Mouse (Mus musculus): ENCODE measurements around the gene Ice2.

Gene Ice2

DNA sequence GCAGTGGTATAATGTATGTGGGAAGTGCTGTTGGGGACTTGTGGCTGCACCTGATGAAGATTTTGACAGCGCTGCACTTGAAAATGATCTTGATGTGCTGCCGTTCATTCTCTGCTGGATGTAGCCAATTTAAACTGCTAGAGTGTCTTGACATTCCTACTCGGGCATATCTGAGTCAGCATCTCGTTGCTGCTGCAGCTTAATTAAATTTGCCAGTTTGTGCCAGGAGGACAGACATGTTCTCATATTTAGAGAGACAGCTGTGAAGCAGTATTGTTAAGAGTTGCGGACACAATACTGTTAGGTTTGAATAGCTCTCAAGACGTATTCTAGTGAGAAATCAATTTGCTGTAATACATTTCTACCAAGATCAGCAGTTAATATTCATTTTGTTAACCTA lies 7.0 kb downstream of the Ice2 start:
- DNase-seq (ENCODE audit: low spot score): no peak

GRCm38 (mm10) chr9:69419476-69419875 lies 21.8 kb downstream of the Ice2 start:
- DNase-seq (ENCODE audit: low spot score): no peak

- no peak for DNase-seq (ENCODE audit: low spot score)
These were observed 32.8 kb downstream of the Ice2 start for GRCm38 (mm10) chr9:69430531-69430930.

- no peak for DNase-seq (ENCODE audit: low spot score)
These were observed 34.3 kb downstream of the Ice2 start for GRCm38 (mm10) chr9:69431863-69432555.

- DNase-seq (ENCODE audit: low spot score): no peak
These were observed 37.5 kb downstream of the Ice2 start for GRCm38 (mm10) chr9:69435194-69435593.

GRCm38 (mm10) chr9:69435662-69436061 lies 38.0 kb downstream of the Ice2 start:
- DNase-seq (ENCODE audit: low spot score): no peak

DNA sequence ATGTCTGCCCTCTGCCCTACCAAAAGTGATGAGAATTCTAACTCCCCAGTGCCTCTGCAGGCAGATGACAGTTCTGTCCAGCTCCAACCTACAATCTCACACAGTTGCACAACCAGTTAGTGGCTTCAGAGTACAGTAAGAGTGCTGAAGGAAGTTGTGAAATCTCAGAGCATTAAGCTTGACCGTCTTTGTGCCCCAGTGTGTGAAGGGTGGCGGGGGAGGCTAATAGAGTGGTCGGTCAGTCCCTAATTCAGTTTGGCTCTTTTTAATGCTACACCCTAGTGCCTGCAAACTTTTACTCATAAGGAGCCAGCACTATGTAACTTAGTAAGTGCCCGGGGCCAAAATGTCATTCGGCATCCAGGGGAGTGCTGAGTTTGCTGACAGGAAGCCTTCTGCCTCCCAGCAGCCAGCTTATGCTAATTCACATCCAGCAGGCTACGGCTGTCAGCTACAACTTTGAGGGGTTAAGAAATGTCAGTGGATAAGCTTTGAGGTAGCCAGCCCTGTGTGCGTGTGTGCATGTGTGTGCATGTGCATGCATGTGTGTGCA lies 42.2 kb downstream of the Ice2 start:
- DNase-seq (ENCODE audit: low spot score): no peak

DNA sequence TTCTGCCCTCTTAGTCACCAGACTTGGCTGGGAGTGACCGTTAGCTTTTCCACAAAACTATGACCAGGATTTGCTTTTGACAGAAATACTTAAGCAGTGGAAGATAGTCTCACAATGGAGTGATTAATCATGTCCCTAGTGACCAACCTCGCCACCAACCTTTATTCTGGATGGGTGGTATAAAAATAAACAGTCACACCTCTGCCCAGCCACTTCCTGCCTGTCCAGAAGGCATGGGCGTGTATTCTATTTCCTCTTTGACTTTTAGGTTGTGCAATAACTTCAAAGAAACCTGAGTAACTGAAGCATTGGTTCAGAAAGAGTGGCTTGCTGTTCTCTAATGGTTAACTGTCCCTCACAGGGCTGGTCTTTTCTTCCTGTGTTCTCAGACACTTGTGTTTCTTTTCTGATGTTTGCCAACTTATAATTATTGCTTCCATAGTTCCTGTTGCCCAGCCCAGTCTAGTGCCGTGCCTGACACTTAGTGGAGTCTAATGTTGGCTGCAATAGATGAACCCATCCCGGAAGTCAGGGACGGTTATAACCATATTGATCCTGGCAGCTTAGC lies 44.8 kb downstream of the Ice2 start:
- no peak for DNase-seq (ENCODE audit: low spot score)

GRCm38 (mm10) chr9:69443203-69443602 lies 45.5 kb downstream of the Ice2 start:
- no peak for DNase-seq (ENCODE audit: low spot score)

- DNase-seq (ENCODE audit: low spot score): no peak
These were observed 51.1 kb downstream of the Ice2 start for GRCm38 (mm10) chr9:69448801-69449200.

GRCm38 (mm10) chr9:69450636-69451035 lies 52.9 kb downstream of the Ice2 start:
- no peak for DNase-seq (ENCODE audit: low spot score)

DNA sequence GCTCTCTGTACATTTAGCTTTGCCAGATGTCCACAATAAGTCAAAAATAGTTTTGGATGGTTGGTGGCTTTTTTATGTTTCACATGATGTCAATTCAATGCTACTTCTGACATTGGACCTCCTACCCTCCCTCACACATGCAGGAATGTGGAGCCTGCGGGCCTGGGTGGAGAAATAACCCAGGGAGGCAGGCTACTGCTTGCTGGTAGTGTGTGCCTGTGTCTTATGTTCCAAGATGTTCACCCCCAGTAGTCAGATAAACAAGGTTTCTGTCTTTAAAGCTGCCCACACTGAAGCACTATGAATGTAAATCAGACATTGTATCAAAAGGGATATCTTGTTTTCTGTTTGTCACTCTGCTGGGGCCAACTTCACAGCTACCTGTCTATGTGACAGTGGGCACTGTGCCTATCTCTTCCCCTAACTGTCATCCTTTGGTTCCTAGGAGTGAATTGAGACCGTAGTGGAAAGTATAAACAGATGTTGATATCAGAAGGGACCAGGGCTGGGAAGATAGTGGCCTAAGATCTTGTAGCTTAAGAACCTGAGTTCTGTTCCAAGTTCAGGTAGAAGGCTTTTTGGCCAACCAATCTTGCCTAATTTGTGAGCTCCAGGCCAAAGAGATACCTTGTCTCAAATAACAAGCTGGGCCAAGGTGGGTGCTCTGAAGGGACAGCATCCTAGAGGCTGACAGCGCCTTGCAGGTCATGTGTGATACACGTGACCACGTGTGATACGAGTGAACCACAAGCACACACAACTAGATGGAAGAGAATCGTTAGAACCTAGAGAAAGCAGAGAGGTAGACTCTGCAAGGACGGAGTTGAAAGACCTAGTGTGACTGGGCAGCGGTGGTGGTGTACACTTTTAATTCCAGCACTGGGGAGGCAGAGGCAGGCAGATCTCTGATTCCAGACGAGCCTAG lies 54.4 kb downstream of the Ice2 start:
- no peak for DNase-seq (ENCODE audit: low spot score)

- peak; percentile 85 for DNase-seq (ENCODE audit: low spot score)
These were observed 55.6 kb downstream of the Ice2 start, which contains the start of gene Anxa2 for GRCm38 (mm10) chr9:69453066-69453900. Gene Anxa2 (plus strand): TSS chr9:69453620.

DNA sequence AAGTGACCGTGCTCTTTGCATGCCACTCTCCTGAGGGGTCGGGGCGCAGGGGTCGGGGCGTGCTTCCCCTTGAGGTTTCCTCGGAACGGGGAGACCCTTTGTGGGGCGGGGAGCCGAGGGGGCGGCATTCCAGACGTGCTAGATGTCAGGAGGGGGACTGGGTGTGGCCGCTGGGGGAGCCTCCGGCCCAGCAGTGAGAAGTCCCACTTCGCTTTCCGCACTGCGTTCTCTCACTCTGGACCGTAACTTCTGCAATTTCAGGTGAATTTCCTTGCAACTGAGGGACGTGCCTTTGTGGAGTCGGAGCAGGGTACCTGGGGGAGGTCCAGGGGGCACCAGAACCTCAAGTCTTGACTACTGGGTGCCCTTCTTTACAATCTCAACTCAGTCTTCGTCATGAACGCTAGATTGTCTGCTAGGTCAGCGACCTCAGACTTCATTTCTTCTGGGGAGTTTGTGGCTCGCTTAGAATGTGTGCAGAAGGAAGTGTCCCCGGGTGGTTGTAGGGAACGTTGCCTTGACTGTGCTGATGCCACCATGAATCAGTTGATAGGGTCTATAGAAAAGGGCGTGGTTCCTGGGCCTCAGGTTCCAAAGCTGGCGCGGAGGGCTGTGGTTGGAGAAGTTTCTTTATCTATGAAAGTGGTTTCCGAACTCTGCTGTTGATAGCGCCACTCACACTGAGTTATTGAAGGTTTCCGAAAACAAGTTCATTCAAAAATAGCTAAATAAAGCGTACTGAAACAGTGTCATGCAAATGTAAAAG lies 56.4 kb downstream of the Ice2 start:
- no peak for DNase-seq (ENCODE audit: low spot score)

- DNase-seq (ENCODE audit: low spot score): no peak
These were observed 57.0 kb downstream of the Ice2 start for GRCm38 (mm10) chr9:69454691-69455090.

DNA sequence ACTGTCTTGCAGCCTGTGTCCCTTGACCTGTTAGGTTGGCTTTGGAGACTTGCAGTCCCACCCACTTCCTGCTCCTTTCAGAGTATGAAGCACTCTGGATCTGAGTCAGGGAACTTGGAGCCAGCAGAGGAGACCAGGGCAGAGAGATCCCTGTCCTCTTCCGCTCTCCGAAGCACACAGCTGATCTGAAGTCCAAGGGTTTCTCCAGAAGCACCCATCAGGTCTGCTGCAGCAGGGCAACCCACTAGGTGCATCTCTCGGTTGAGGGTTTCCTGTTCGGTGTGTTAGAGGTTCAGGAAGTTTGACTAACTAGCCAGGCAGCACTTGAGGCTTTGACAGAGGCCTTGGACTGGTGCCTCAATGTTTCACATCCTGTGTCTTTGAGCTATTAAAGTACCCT lies 57.7 kb downstream of the Ice2 start:
- DNase-seq (ENCODE audit: low spot score): no peak

DNA sequence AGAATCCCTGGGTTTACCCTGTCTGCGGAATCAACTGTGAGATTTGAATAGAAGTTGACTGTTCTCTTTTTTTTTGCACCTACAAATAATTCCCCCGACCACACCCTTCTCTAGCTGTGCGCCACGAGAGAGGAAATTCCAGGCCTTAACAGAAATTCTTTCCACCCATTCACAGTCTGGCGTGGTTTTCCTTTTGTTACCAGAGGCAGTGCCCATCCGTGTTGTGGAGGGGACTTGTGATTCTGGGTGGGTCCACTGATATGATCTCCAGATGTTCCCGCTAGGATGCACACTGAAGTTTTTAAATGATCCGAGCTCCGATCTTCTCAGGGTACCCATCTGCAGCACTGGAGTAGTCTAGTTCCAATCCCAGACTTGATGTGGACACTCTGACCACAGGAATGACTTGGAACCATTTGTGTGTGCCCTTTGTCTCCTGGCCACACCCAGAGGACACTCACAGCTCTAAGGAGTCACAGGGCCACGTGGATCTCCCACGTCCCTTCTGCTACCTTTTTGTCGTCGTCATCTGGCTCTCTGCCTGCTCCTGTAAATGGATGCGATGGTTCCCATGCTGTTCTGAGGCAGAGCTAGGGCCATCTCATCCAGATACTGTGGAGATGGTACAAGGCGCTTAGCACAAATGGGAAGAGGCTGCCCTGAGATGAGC lies 58.8 kb downstream of the Ice2 start:
- DNase-seq (ENCODE audit: low spot score): no peak

- DNase-seq (ENCODE audit: low spot score): no peak
These were observed 59.4 kb downstream of the Ice2 start for GRCm38 (mm10) chr9:69457143-69457542.

- DNase-seq (ENCODE audit: low spot score): no peak
These were observed 60.3 kb downstream of the Ice2 start for GRCm38 (mm10) chr9:69457747-69458625.

Measured in urinary bladder, postnatal 10 days (tissue).